Mouse (Mus musculus) cerebellum, adult 11-12 months (tissue): ENCODE measurements around the gene Hpd.
A peak's percentile ranks its signal among the peaks of the same experiment; 100 is the strongest.
"Not testable (repeated sequence)": the region's sequence is repeated elsewhere in the genome, so short reads cannot be mapped to it uniquely, and the experiment has no call there.

Experiments used
- DNase-seq: peaks from one replicate; pipeline ENCODE4 v3.0.0; 2022

Gene Hpd

GRCm38 (mm10) chr5:123182651-123183050, at the start of gene Hpd:
Hpd (minus strand) TSS chr5:123182727.
- no peak for DNase-seq

DNA sequence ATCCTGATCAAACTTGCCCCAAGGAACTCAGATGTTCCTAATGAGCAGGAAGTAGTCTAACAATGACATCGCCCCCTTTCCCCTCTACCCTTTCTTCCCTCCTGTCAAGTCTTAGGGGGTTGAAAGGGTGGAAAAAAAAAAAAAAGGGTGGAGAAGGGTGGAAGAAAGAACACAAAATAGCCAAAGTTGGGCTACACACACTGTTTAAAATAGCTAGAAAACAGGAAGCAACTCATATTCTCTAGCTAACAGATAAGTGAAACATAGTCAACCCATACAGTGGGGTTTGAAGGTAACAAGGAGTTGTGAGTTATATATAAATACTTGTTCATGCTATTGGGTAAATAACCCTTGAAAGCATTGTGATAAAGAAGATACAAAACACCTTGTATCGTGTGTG, 49.7 kb upstream of the Hpd start:
- DNase-seq, result no peak

GRCm38 (mm10) chr5:123229296-123229695, 46.8 kb upstream of the Hpd start:
- DNase-seq, result peak; percentile 31

- DNase-seq, result no peak
Observed at GRCm38 (mm10) chr5:123228524-123228922, 46.0 kb upstream of the Hpd start.

DNA sequence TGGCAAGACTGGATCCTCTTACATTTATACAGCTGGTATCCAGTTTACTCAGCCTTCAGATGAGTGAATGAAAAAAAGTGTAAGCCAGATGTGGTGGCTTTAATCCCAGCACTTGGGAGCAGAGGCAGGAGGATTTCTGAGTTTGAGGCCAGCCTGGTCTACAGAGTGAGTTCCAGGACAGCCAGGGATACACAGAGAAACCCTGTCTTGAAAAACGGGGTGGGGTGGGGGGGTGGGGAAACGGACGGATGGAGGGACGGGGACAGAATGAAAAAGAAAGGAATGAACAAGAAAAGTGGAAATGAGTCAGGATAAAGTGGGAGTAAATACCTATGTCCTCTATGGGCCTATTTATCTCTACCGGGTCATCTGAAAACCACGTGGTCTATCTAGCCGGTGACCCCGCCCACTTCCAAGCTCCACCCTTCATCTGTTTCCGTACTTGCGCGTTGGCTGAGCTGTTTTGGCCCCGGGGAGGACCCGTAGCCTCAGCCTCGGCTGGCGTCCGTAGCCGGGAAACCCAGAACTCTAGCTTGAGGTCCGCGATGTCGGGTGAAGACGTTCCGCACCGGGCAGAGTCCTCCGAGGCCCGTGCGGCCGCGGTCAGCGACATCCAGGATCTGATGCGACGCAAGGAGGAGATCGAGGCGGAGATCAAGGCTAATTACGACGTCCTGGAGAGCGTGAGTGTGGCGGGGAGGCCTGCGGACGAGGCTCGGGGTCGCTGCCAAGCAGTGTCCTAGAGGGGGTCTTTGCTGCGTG, 45.4 kb upstream of the Hpd start:
- DNase-seq, result peak; percentile 95

DNA sequence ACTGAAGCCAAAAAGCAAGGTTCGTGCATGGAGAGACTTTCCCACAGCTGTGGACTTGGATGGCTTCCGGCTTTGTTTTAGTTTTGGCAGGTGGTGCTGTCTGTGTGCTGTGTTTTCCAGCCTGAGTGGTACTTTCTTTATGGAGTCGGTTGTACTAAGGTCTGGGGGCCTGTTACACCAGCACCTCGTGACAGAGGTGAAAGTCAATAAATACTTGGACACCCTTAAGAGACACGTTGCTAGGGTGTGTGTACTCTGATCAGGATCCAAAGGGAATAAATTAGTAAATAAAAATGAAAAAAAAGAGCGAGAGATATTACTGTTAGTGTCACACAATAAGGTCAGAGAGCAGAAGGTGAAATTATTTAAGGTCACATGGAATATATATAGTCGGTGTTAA, 44.3 kb upstream of the Hpd start:
- DNase-seq, result no peak

- not testable (repeated sequence) for DNase-seq
Observed at GRCm38 (mm10) chr5:123223861-123224260, 41.3 kb upstream of the Hpd start.

GRCm38 (mm10) chr5:123223051-123223410, 40.5 kb upstream of the Hpd start:
- no peak for DNase-seq

GRCm38 (mm10) chr5:123222346-123223050, 40.0 kb upstream of the Hpd start:
- DNase-seq, result not testable (repeated sequence)

DNA sequence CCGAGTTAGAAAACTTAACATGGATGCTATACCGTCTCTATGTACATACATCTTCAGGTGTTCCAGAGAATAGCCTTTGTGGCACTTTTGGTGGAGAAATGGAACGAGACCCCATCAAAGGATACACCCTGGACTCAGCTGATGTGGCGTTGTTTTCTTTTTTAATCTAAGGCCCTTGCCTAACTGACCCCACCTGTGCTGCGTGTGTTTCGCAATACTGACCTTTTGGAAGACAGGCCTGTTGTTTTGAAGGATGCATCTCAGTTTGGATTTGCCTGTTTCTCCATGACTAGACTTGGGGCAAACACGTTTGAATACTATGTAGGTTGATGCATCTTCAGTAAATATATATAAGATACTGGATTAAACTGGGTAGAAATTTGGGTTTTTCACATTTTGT, 21.1 kb upstream of the Hpd start:
- not testable (repeated sequence) for DNase-seq

DNA sequence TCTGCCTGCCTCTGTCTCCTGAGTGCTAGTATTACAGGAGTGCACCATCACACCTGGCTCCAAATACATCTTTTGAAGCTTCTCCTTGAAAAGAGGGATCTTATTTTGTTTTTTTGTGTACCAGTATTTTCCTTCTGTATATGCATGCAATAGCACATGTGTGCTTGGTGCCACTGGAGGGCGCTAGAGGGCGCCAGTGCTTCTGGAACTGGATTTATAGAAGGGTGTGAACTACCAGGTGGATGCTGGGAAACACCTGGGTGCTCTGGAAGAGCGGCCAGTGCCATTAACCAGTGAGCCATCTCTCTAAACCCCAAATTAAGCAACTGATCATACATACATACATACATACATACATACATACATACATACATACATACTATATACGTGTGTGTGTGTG, 20.2 kb upstream of the Hpd start:
- not testable (repeated sequence) for DNase-seq

GRCm38 (mm10) chr5:123201987-123202386, 19.5 kb upstream of the Hpd start:
- peak; percentile 23 for DNase-seq

- DNase-seq, result no peak
Observed at GRCm38 (mm10) chr5:123201523-123201892, 19.0 kb upstream of the Hpd start.

DNA sequence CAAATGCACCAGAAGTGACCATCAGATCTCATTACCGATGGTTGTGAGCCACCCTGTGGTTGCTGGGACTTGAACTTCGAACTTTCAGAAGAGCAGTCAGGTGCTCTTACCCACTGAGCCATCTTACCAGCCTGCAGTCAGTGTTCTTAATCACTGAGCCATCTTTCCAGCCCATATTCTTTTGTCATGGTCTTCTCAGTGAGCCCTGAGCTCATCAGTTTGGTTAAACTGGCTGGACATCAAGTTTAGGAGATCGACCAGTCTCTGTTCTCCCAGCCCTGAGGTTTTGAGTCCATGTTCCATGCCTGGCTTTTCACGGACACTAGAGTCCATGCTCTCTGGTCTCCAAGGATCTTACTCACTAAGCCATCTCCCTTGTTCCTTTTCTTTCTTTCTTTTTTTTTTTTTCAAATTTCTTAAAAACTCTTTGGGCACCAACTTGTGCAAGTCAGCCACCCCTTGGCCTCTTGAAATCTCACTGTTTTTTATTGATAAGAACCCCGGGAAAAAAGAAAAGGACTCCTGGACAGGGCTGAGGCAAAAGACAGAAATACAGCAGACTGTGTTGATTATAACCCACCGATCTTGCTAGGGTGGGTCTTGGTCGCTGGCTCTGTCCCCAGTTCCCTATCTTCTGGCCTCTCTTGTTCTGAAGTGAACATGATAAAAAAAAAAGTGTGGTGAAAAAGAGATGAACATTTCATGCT, 18.4 kb upstream of the Hpd start:
- not testable (repeated sequence) for DNase-seq

GRCm38 (mm10) chr5:123198523-123198922, 16.0 kb upstream of the Hpd start:
- no peak for DNase-seq

DNA sequence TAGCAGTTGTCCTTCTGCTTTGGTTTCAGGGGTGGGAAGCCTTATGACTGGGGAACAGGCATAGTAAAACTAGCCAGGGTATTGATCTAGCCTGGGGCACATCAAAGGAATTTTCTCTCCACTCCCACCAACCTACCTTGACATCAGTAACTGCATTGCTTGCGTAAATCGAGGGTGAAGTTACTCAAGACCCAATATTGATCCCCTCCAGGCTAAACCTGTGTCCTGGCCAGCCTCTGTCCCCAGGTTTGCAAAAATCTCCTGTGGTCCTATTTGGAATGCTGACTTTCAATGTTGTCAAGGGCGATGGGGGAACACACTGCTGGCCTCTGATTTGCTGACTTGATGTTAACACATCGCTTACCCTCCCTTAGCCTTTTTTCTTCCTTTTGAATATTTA, 14.2 kb upstream of the Hpd start:
- no peak for DNase-seq

DNA sequence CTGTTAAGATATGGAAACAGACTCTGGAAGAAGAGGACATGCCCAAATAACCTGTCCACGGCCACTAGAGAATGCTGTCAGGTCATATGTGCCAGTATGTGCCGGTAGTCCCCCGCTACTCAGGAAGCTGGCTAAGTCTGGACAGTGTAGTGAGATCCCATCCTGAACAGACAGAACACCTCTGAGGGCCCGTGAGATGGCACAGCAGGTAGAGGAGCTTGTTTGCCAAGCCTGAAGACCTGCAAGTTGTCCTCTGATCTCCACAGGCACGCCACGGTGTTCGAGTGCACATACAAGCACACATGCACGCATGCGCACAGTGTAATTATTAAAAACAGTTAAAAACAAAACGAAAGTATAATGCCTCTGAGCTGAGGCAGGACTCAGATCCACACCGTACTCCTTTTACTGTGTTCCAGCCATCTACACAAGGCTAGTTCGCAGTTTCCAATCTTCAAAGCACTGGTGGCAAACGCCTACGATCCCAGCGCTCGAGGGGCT, 13.0 kb upstream of the Hpd start:
- no peak for DNase-seq

DNA sequence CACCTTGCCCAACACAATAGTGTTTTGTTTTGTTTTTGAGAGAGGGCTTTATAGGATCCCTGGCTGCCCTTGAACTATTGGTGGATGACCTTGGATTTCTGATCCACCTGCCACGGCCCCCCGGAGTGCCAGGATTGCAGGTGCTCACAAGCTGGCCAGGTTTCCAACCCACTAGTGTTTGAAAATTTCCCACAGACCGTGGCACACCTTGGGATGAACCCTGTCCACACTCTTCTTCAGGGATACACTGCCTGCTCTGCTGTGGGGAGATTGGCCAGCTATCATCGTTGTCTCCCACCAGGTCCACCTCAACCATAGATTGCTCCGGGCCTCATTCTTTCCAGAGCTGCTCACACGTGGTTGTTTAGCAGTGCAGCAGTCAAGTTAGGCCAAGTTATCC, 12.3 kb upstream of the Hpd start:
- no peak for DNase-seq

DNA sequence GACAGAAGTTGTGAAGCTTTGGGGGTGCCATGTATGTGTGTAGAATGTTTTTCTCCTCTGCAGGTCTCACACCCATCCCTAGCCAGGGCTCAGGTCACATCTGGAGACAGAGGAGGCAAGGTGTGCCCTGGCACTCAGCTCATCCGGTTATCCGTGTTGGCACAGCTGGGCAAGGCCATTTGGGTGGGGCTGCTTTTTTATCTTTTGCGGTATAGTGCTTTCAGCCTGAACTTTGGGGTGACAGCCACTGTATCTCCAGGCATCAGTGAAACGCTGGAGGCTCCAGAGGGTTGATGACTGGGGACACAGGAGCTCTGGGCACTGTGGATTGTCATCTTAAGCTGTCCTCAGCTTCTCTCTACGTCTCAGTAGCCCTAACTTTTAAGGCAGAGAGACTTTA, 10.9 kb upstream of the Hpd start:
- DNase-seq, result no peak

DNA sequence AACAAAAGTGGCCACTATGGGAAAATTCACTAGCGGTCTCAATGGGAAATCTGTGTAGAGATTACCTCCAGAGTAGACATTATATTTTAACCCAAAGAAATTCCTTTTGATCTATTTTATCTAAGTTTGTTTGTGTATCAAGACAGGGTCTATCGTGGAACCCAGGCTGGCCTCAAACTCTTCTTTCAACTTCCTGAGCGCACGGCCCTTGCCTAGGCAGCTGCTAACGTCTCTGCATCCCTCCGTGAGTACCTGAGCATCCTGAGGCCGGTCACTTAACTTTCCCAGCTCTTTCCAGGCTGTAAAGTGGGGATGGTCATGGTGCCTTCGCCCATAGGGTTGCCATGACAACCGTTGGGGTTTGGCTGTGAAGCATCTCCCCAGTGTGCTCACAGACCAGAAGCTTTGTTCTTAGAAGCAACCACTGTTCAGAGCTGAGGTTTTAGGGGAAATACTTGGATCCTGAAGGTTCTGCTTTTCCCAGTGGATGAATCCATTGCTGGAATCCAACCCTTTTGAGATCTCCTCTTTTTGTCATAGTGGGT, 10.2 kb upstream of the Hpd start:
- DNase-seq, result no peak

DNA sequence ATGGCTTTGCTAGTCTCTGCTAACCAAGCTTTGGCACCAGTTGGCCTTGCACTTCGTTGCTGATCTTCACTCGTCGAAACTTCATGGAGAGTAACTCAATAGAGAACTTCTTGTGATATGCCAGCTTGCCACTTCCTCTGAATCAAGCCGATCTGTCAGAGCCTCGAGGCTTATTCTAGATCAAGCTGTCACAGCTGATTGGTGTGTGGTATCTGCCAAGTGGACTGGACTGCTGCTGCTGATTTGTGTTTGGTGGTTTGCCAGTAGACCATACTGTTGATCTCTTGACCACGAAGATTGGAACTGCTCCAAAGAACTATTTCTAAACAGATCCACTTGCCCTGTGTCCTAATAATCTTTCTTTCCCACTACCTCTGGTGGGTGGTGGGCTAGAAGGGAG, 8.9 kb upstream of the Hpd start:
- DNase-seq, result no peak

- no peak for DNase-seq
Observed at GRCm38 (mm10) chr5:123190912-123191311, 8.4 kb upstream of the Hpd start.

- no peak for DNase-seq
Observed at GRCm38 (mm10) chr5:123187306-123187705, 4.8 kb upstream of the Hpd start.

- no peak for DNase-seq
Observed at GRCm38 (mm10) chr5:123185966-123186365, 3.4 kb upstream of the Hpd start.
